Comparison of ENCODE assay signal across 7 mouse cellular contexts in the genomic region with DNA sequence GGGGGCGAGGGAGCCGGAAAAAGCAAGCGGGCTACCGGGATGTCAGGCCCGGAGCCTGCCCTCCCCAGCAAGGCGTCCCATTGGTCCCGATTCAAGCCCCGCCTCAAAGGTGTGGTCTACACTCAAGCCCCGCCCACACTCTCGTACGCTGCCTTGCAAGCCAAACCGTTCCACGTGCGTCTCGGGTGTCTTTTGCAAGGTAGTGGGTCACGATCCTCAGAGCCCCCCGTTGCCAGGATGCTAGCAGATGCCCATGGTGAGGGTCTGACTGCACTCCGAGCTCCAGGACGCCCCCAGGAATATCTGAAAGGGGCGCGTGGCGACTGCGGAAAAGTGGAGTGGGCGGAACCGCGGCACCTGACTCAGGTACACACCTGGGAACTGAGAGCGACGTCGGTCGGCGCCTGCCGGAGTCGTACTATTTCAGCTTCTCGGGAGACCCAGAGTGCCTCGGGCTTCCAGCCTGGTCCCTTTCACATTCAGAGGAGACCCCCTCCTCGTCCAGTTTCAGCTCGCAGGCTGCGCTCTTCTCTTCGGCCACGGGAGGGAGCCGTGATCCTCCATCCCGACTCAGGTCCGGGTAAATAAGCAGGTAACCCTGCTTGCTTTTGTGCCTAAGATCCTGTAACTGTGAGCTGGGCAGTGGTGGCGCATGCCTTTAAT. TPM values are rescaled to one million over a fixed set of nuclear protein-coding genes. Genes with fewer than 3 reads are reported as not detected.
DNase-seq lines count a peak whose midpoint lies in the region; ATAC-seq lines count a peak whose summit lies in the region.

Gene Slc12a9 (minus strand): TSS at position 86 of the 663 bp plus-strand sequence.

- peaks cover 26% of the 10 kb centered on the region for H3K4me1 ChIP-seq in intestine, embryonic 16.5 days (ENCODE audit: control insufficient read depth, insufficient read depth, low read length)
- H3K4me1 ChIP-seq in midbrain, embryonic 11.5 days (ENCODE audit: control insufficient read depth, insufficient read depth, low read length), result peaks cover 5% of the 10 kb centered on the region

- peak; percentile 88 for ATAC-seq in intestine, embryonic 16.5 days
- ATAC-seq in midbrain, embryonic 11.5 days (ENCODE audit: low FRiP score), result peak; percentile 93

- no peaks in the 10 kb centered on the region for H3K27me3 ChIP-seq in intestine, embryonic 16.5 days (replicated peaks; ENCODE audit: control insufficient read depth, insufficient read depth, low read length)
- H3K27me3 ChIP-seq in midbrain, embryonic 11.5 days (ENCODE audit: control insufficient read depth, insufficient read depth, low read length), result no peaks in the 10 kb centered on the region

- H3K4me3 ChIP-seq in intestine, embryonic 16.5 days (ENCODE audit: low read length), result peak within 1 kb of the TSS; percentile 73
- H3K4me3 ChIP-seq in midbrain, embryonic 11.5 days (ENCODE audit: low read depth, low read length), result peak within 1 kb of the TSS; percentile 48

- intact Hi-C loops in gastrocnemius, postnatal 36 days (cut with DNase I), result loop anchor here (2.0 kb wide), 1 partner anchor 49 kb away; no protein-coding TSS in a partner anchor
- intact Hi-C loops in left cerebral cortex, postnatal 36 days (cut with DNase I), result loop anchor here (5.0 to 10.0 kb wide), 2 partner anchors 169 to 441 kb away; partner anchors contain the start of genes Pop7 and Ppp1r35

- under 1% methylated on average over 44 of the region's 44 CpGs for WGBS in intestine, embryonic 16.5 days
- WGBS in midbrain, embryonic 11.5 days, result under 1% methylated on average over 44 of the region's 44 CpGs

- peak; percentile 96 for DNase-seq in adrenal gland, adult 2 months
- peak; percentile 89 for DNase-seq in embryo, embryonic 11.5 days (ENCODE audit: low read depth, low spot score)
- DNase-seq in gastrocnemius, postnatal 36 days, result peak; percentile 92 to 93
- DNase-seq in left cerebral cortex, postnatal 36 days (ENCODE audit: low spot score in 2 of 2), result peak; percentile 88 to 90
- peak; percentile 99 for DNase-seq in midbrain, embryonic 11.5 days (ENCODE audit: low spot score, missing footprints)
- peak; percentile 81 for DNase-seq in skeletal muscle tissue, adult 2 months (ENCODE audit: low read depth, low spot score)

- no peaks in the 10 kb centered on the region for H3K9me3 ChIP-seq in intestine, embryonic 16.5 days (ENCODE audit: control insufficient read depth, low read length)
- no peaks in the 10 kb centered on the region for H3K9me3 ChIP-seq in midbrain, embryonic 11.5 days (ENCODE audit: control insufficient read depth, low read length)

- peak within 1 kb of the TSS; percentile 81 for H3K9ac ChIP-seq in intestine, embryonic 16.5 days (ENCODE audit: low read depth, low read length)
- H3K9ac ChIP-seq in midbrain, embryonic 11.5 days (ENCODE audit: low read length), result peak within 1 kb of the TSS; percentile 61

- peak within 1 kb of the TSS; percentile 69 for H3K27ac ChIP-seq in intestine, embryonic 16.5 days (ENCODE audit: low read length)
- no peak within 1 kb of the TSS for H3K27ac ChIP-seq in midbrain, embryonic 11.5 days (ENCODE audit: low read depth, low read length)

- H3K36me3 ChIP-seq in intestine, embryonic 16.5 days (ENCODE audit: control insufficient read depth, insufficient read depth, low read length), result no peaks in the 10 kb centered on the region
- no peaks in the 10 kb centered on the region for H3K36me3 ChIP-seq in midbrain, embryonic 11.5 days (ENCODE audit: control insufficient read depth, insufficient read depth, low read length)

- peak within 1 kb of the TSS; percentile 80 for H3K4me2 ChIP-seq in intestine, embryonic 16.5 days (ENCODE audit: low read depth, low read length)
- H3K4me2 ChIP-seq in midbrain, embryonic 11.5 days, result peak within 1 kb of the TSS; percentile 97

RNA-seq across cellular contexts. Expression of gene Slc12a9, which starts in this region (rescaled TPM):
- 10 to 100 TPM in 1 of 2 experiments, 1 to 10 TPM in 1; 7.3 to 12.4 TPM for total RNA-seq in adrenal gland, adult 2 months (2021)
- 30.4 and 33.0 TPM in 2 replicates for polyA plus RNA-seq in adrenal gland, adult 2 months (2012; rRNA removed)
- total RNA-seq in gastrocnemius, postnatal 36 days (2021), result 1 to 10 TPM; 2.4 to 2.5 TPM
- polyA plus RNA-seq in intestine, embryonic 16.5 days (2015; fragmentation: Nextera tagmentation; extraction: Ambion mirVana), result 14.7 and 15.7 TPM in 2 replicates
- 10 to 100 TPM; 21.1 to 25.2 TPM for total RNA-seq in left cerebral cortex, postnatal 36 days (2021)
- 5.8 TPM in 2 replicates for polyA plus RNA-seq in midbrain, embryonic 11.5 days (2014; fragmentation: Nextera tagmentation; extraction: Ambion mirVana)
